Mouse (Mus musculus): ENCODE measurements around the gene Ephb4. TPM values are rescaled to one million over a fixed set of nuclear protein-coding genes. Genes with fewer than 3 reads are reported as not detected.

Ephb4 gene
- total RNA-seq (2017): not detected in 2 replicates

GRCm38 (mm10) chr5:137349384-137350204 is at the start of gene Ephb4:
TSS of gene Ephb4 (plus strand) at chr5:137350109.
- peak; percentile 50 for ATAC-seq (replicated peaks; ENCODE audit: low read depth, poor library complexity, severe bottlenecking)

- ATAC-seq (replicated peaks; ENCODE audit: low read depth, poor library complexity, severe bottlenecking): no peak
Observed at GRCm38 (mm10) chr5:137301253-137301652, 48.7 kb upstream of the Ephb4 start.

- ATAC-seq (replicated peaks; ENCODE audit: low read depth, poor library complexity, severe bottlenecking): no peak
Observed at GRCm38 (mm10) chr5:137303609-137304008, 46.3 kb upstream of the Ephb4 start.

GRCm38 (mm10) chr5:137304165-137304564 is 45.7 kb upstream of the Ephb4 start:
- no peak for ATAC-seq (replicated peaks; ENCODE audit: low read depth, poor library complexity, severe bottlenecking)

- ATAC-seq (replicated peaks; ENCODE audit: low read depth, poor library complexity, severe bottlenecking): no peak
Observed at GRCm38 (mm10) chr5:137304816-137305215, 45.1 kb upstream of the Ephb4 start.

- peak; percentile 40 for ATAC-seq (replicated peaks; ENCODE audit: low read depth, poor library complexity, severe bottlenecking)
Observed at GRCm38 (mm10) chr5:137305822-137306221, 44.1 kb upstream of the Ephb4 start.

- ATAC-seq (replicated peaks; ENCODE audit: low read depth, poor library complexity, severe bottlenecking): no peak
Observed at GRCm38 (mm10) chr5:137306439-137307005, 43.4 kb upstream of the Ephb4 start.

GRCm38 (mm10) chr5:137307071-137307912 is 42.6 kb upstream of the Ephb4 start, which contains the start of gene Srrt:
TSS of gene Srrt (minus strand) at chr5:137307674.
- peak; percentile 87 for ATAC-seq (replicated peaks; ENCODE audit: low read depth, poor library complexity, severe bottlenecking)

- ATAC-seq (replicated peaks; ENCODE audit: low read depth, poor library complexity, severe bottlenecking): no peak
Observed at GRCm38 (mm10) chr5:137308356-137308755, 41.6 kb upstream of the Ephb4 start.

- no peak; the same call in 1 of the 2 replicates for ATAC-seq (replicated peaks; ENCODE audit: low read depth, poor library complexity, severe bottlenecking)
Observed at GRCm38 (mm10) chr5:137313466-137314192, 36.3 kb upstream of the Ephb4 start.

GRCm38 (mm10) chr5:137314193-137315083 is 35.5 kb upstream of the Ephb4 start, which contains the start of gene Trip6:
TSS of gene Trip6 (minus strand) at chr5:137314404.
- ATAC-seq (replicated peaks; ENCODE audit: low read depth, poor library complexity, severe bottlenecking): peak; percentile 45

GRCm38 (mm10) chr5:137315084-137315903 is 34.6 kb upstream of the Ephb4 start:
- ATAC-seq (replicated peaks; ENCODE audit: low read depth, poor library complexity, severe bottlenecking): peak; percentile 64

GRCm38 (mm10) chr5:137317361-137317760 is 32.5 kb upstream of the Ephb4 start:
- no peak; the same call in 1 of the 2 replicates for ATAC-seq (replicated peaks; ENCODE audit: low read depth, poor library complexity, severe bottlenecking)

GRCm38 (mm10) chr5:137318570-137318969 is 31.3 kb upstream of the Ephb4 start:
- ATAC-seq (replicated peaks; ENCODE audit: low read depth, poor library complexity, severe bottlenecking): no peak

- no peak for ATAC-seq (replicated peaks; ENCODE audit: low read depth, poor library complexity, severe bottlenecking)
Observed at GRCm38 (mm10) chr5:137320996-137321395, 28.9 kb upstream of the Ephb4 start.

- ATAC-seq (replicated peaks; ENCODE audit: low read depth, poor library complexity, severe bottlenecking): no peak
Observed at GRCm38 (mm10) chr5:137330910-137331309, 19.0 kb upstream of the Ephb4 start.

- ATAC-seq (replicated peaks; ENCODE audit: low read depth, poor library complexity, severe bottlenecking): no peak
Observed at GRCm38 (mm10) chr5:137332857-137333511, 16.9 kb upstream of the Ephb4 start.

Data from common myeloid progenitor, adult 5-6 weeks (primary cell).